Mouse (Mus musculus) E14TG2a.4 (cell line): ENCODE measurements around the gene Gm10382.

Source experiments
- H3K27me3 ChIP-seq: 2 replicates; pipeline ENCODE4 v1.6.1; 2014; ENCODE audit warnings: low read length, control low read depth; ENCODE audit not compliant: insufficient read depth
- H3K36me3 ChIP-seq: 2 replicates; pipeline ENCODE4 v1.6.1; 2014; ENCODE audit warnings: low read length, control low read depth; ENCODE audit not compliant: insufficient read depth
- H3K4me1 ChIP-seq: replicated peaks from 2 replicates; pipeline ENCODE4 v1.6.1; 2014; ENCODE audit warnings: low read depth, low read length, control low read depth
- H3K4me3 ChIP-seq: replicated peaks from 2 replicates; pipeline ENCODE4 v1.5.1; 2014; ENCODE audit warnings: mild to moderate bottlenecking, low read length
- H3K9me3 ChIP-seq: 2 replicates; pipeline ENCODE4 v1.6.1; 2014; ENCODE audit warnings: low read length, control low read depth
- CTCF ChIP-seq: conservative IDR thresholded peaks from 2 replicates; pipeline ENCODE4 v1.5.1; 2014; ENCODE audit warnings: low read length
- NANOG ChIP-seq: IDR thresholded peaks from 2 replicates; pipeline ENCODE4 v1.6.1; 2014; ENCODE audit warnings: borderline replicate concordance, low read length, mixed read lengths
- POU5F1 ChIP-seq: IDR thresholded peaks from 2 replicates; pipeline ENCODE4 v1.6.1; 2014; ENCODE audit warnings: low read length, borderline replicate concordance

Gm10382 gene

DNA sequence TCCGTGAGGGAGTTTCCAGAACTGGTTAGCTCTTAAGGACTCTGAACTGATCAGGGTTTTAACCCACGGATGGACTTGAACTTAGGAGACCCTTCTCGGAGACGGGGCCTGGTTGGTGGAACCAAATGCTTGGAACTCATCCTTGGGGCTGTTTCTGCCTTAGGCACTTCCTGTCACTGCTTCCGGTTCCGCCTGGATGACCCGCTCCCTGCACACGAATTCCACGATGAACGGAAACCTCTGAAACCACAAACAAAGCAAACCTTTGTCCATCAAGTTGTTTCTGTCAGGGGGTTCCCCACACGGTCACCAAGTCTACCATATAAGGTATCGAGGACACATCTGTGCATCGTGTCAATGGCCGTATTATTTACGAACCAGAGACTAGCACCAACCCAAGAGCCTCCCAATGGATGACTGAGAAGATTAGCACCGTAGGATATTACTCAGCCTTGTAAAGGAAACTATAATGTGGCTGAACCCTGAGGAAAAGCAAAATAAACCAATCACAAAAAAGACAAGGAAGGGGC lies 28.1 kb upstream of the Gm10382 start:
- no peaks in the 10 kb centered on the region; the same call in 1 of the 2 replicates for H3K27me3 ChIP-seq
- peaks cover 9% of the 10 kb centered on the region; the same call in 1 of the 2 replicates for H3K9me3 ChIP-seq
- TF ChIP-seq CTCF (no peak), POU5F1 (no peak), NANOG (no peak)
- no peak overlapping the region for H3K4me3 ChIP-seq
- H3K36me3 ChIP-seq: no peaks in the 10 kb centered on the region
- H3K4me1 ChIP-seq: peaks cover 7% of the 10 kb centered on the region; the same call in 1 of the 2 replicates

DNA sequence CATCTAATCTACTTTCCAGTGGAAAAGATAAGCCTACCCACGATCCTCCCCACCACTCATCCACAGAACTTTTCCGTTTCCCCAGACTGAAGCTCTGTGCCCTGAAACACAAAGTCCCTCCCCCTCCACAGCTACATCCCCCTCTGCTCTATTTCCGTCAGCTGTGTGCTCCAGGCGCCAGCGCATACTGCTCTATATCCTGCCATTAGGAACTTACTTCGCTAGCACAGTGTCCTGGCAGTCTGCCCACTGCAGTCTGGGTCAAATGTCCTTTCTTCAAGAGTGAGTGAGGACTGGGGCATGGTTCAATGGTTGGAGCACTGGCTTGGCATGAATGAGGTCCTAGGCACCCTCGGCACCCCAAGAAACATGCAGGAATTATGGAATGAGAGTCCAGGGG lies 25.2 kb upstream of the Gm10382 start:
- Histone ChIP-seq H3K36me3 (no peaks in the 10 kb centered on the region), H3K4me3 (no peak overlapping the region), H3K27me3 (no peaks in the 10 kb centered on the region; the same call in 1 of the 2 replicates), H3K9me3 (0 out of 2 replicates have a peak, but pooled peaks cover 4% of the 10 kb centered on the region), H3K4me1 (peaks cover 6% of the 10 kb centered on the region; the same call in 1 of the 2 replicates)
- TF ChIP-seq POU5F1: no peak
- TF ChIP-seq CTCF: no peak
- TF ChIP-seq NANOG: no peak

DNA sequence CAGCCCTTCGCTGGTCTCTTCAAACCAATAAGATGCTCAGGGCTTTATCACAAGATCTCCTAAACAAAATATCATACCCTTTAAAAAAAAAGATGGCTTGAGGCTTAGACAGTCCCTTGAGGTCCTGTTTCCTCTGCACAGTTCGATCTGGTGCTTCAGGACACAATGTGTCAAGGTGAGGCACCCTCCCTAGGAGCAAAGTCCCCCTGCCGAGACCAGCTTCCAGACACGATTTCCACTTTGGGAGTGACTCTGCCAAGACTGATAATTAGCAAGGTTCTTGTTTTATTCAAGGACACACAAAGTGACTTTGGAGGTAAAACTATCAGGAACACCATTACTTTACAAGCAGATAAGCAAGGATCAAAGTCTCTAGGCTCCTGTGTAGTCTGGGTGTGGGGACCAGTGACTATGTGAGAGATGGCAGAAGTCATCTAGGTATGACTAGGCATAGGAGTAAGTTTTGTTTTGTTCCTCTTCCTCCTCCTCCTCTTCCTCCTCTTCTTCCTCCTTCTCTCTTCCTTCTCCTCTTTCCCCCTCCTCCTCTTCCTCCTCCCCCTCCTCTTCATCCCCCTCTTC lies 24.2 kb upstream of the Gm10382 start:
- Histone ChIP-seq H3K36me3 (no peaks in the 10 kb centered on the region), H3K9me3 (0 out of 2 replicates have a peak, but pooled peaks cover 4% of the 10 kb centered on the region), H3K4me1 (peaks cover 6% of the 10 kb centered on the region; the same call in 1 of the 2 replicates), H3K4me3 (no peak overlapping the region), H3K27me3 (no peaks in the 10 kb centered on the region; the same call in 1 of the 2 replicates)
- TF ChIP-seq CTCF: no peak

DNA sequence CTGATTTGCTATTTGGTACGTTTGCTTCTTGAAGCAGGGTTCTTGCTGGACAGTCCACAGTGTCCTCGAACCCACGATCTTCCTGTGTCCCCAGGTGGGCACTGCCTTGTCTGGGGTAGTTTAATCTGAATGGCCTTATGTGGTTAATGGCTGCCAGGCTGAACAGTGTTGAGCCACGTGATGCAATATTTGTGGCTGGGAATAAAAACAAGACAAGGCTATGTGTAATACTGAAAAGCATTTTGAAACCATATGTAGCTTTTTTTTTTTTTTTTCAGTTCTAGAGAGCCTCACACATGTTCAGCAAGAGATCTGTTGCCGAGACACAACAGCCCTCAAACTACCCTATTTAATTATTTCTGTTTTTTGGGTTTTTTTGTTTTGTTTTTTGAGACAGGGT lies 21.0 kb upstream of the Gm10382 start:
- Histone ChIP-seq H3K27me3 (no peaks in the 10 kb centered on the region; the same call in 1 of the 2 replicates), H3K4me3 (no peak overlapping the region), H3K36me3 (no peaks in the 10 kb centered on the region), H3K4me1 (peaks cover 8% of the 10 kb centered on the region; the same call in 1 of the 2 replicates), H3K9me3 (peaks cover 5% of the 10 kb centered on the region; the same call in 1 of the 2 replicates)
- TF ChIP-seq CTCF: no peak

DNA sequence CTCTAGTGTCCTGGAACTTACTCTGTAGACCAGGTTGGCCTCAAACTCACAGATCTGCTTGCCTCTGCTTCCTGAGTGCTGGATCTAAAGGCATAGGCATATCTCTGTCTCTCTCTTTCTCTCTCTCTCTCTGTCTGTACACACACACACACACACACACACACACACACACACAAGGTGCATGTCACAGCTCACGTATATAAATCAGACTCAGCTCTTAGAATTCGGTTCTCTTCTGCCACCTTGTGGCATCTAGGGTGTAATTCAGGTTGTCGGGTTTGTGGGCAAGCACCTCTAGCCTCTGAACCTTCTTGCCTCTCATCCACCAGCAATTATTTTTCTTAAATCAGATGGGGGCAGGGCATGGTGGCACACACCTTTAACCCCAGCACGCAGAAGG lies 20.6 kb upstream of the Gm10382 start:
- Histone ChIP-seq H3K4me3 (no peak overlapping the region), H3K36me3 (no peaks in the 10 kb centered on the region), H3K27me3 (no peaks in the 10 kb centered on the region; the same call in 1 of the 2 replicates), H3K4me1 (peaks cover 8% of the 10 kb centered on the region; the same call in 1 of the 2 replicates), H3K9me3 (peaks cover 9% of the 10 kb centered on the region)
- no peak for TF ChIP-seq NANOG
- no peak for TF ChIP-seq POU5F1
- TF ChIP-seq CTCF: peak; percentile 57

DNA sequence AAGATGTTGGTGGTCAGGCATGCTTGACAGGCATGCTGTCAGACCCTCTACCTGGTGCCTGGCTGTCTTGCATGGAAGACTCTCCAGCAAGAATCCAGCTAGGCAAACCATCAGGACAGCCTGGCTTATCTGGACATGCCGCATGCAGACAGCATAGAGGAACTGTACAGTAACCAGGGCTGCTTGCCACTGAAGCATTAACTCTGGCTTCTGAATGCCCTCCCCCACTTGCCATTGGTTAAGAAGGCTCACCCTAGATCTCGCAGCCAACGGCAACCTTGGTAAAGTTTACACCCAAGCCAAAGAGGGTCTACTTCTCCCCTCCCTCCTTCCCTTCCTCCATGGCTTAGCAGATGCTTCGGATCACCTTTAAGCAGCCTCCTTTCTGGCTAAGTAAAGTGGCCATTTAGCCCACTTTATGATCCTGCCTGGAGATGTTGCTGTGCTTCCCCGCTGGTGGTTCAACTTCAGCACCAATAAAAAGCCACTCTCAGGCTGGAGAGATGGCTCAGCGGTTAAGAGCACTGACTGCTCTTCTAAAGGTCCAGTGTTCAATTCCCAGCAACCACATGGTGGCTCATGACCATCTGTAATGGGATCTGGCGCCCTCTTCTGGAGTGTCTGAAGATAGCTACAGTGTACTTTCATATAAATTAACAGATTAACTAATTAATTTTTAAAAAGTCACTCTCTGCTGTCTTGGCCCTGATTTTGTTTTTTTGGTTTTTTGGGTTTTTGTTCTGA lies 18.0 kb upstream of the Gm10382 start:
- no peaks in the 10 kb centered on the region for H3K27me3 ChIP-seq

DNA sequence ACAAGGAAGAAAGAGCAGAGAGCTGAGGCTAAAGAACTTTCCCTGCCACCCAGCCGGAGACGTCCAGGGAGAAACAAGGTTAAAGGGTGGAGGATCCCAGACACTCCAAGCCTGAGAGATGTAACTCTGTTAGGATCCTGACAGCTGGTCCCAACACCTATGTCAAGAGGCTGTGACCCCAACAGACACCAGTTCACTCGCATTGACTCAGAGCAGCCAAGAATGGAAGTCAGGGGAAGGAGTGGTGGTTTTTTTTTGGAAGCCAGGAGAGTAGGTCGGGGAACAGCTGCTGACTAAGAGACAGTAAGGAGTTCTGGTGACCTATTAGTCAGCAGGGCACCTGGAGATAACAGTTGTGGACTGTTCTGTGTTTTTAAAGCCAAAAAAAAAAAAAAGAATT lies 17.1 kb upstream of the Gm10382 start:
- H3K27me3 ChIP-seq: no peaks in the 10 kb centered on the region
- TF ChIP-seq POU5F1 (no peak), NANOG (no peak), CTCF (no peak)
- H3K9me3 ChIP-seq: peaks cover 23% of the 10 kb centered on the region
- H3K36me3 ChIP-seq: no peaks in the 10 kb centered on the region
- H3K4me3 ChIP-seq: no peak overlapping the region
- H3K4me1 ChIP-seq: peaks cover 8% of the 10 kb centered on the region; the same call in 1 of the 2 replicates

More for the DNA sequence above, 18.0 kb upstream of the Gm10382 start:
- H3K36me3 ChIP-seq: no peaks in the 10 kb centered on the region
- H3K9me3 ChIP-seq: peaks cover 23% of the 10 kb centered on the region
- TF ChIP-seq CTCF (peak; percentile 51), NANOG (no peak), POU5F1 (no peak)
- H3K4me1 ChIP-seq: peaks cover 8% of the 10 kb centered on the region; the same call in 1 of the 2 replicates
- no peak overlapping the region for H3K4me3 ChIP-seq

DNA sequence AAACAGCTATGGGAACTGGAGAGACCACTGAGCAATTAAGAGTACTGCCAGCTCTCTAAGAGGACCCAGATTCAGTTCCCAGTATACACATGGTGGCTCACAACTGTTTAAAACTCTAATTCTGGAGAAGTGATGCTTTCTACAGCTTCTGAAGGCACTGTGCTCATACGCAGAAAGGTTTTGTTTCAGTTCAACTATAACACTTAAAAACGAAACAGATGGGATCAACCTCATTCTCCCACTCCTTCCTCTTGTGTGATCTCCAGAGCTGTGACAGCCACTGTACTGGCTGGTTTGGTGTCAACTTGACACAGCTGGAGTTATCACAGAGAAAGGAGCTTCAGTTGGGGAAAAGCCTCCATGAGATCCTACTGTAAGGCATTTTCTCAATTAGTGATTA lies 13.3 kb upstream of the Gm10382 start:
- TF ChIP-seq POU5F1 (no peak), CTCF (no peak), NANOG (no peak)
- Histone ChIP-seq H3K4me1 (peaks cover 3% of the 10 kb centered on the region; the same call in 1 of the 2 replicates), H3K9me3 (peaks cover 23% of the 10 kb centered on the region), H3K27me3 (no peaks in the 10 kb centered on the region; the same call in 1 of the 2 replicates), H3K4me3 (no peak overlapping the region), H3K36me3 (no peaks in the 10 kb centered on the region)
